Mouse (Mus musculus) erythroblast, embryonic 14.5 days (primary cell): ENCODE measurements around the gene Prpf40a. TPM values are rescaled to one million over a fixed set of nuclear protein-coding genes. Genes with fewer than 3 reads are reported as not detected.

Experiments used
- H3K27me3 ChIP-seq: 2 replicates; pipeline ENCODE4 v1.6.1; 2012; ENCODE audit warnings: inconsistent platforms; ENCODE audit not compliant: control insufficient read depth
- H3K36me3 ChIP-seq: 2 replicates; pipeline ENCODE4 v1.6.1; 2012; ENCODE audit warnings: mild to moderate bottlenecking, inconsistent platforms; ENCODE audit not compliant: control insufficient read depth
- H3K4me1 ChIP-seq: 2 replicates; pipeline ENCODE4 v1.6.1; 2012; ENCODE audit warnings: inconsistent platforms; ENCODE audit not compliant: control insufficient read depth
- H3K4me3 ChIP-seq: replicated peaks from 2 replicates; pipeline ENCODE3; 2012; ENCODE audit warnings: moderate library complexity, mild to moderate bottlenecking, inconsistent platforms
- H3K9me3 ChIP-seq: 2 replicates; pipeline ENCODE4 v1.6.1; 2012; ENCODE audit warnings: low read length, inconsistent platforms, mixed read lengths; ENCODE audit not compliant: control insufficient read depth
- GATA1 ChIP-seq: IDR thresholded peaks from 2 replicates; pipeline ENCODE4 v1.6.1; 2012; ENCODE audit warnings: low read length, inconsistent platforms, mixed read lengths
- TAL1 ChIP-seq: IDR thresholded peaks from 3 replicates; pipeline ENCODE4 v1.6.1; 2012; ENCODE audit warnings: low read length, inconsistent platforms, mixed read lengths
- polyA plus RNA-seq: library from polyadenylated mRNA; stranded (reverse); fragments of >175 nt; gene quantifications from 2 replicates; pipeline ENCODE4 v1.2.3, GENCODE M21; 2012

Prpf40a gene
- polyA plus RNA-seq, 1 experiment = 0.88 TPM

- no peaks in the 10 kb centered on the region for H3K27me3 ChIP-seq
- H3K4me3 ChIP-seq = no peak overlapping the region
- H3K36me3 ChIP-seq = no peaks in the 10 kb centered on the region
- H3K4me1 ChIP-seq = no peaks in the 10 kb centered on the region
- no peaks in the 10 kb centered on the region for H3K9me3 ChIP-seq
- TF ChIP-seq TAL1 (no peak), GATA1 (no peak)
Measured at GRCm38 (mm10) chr2:53121797-53122196, 69.3 kb downstream of the Prpf40a start.

- Histone ChIP-seq H3K9me3 (no peaks in the 10 kb centered on the region), H3K4me3 (no peak overlapping the region), H3K36me3 (no peaks in the 10 kb centered on the region), H3K4me1 (no peaks in the 10 kb centered on the region), H3K27me3 (no peaks in the 10 kb centered on the region)
- TF ChIP-seq GATA1 (no peak), TAL1 (no peak)
Measured at GRCm38 (mm10) chr2:53108547-53108946, 82.5 kb downstream of the Prpf40a start.

GRCm38 (mm10) chr2:53106472-53106871 lies 84.6 kb downstream of the Prpf40a start:
- H3K4me1 ChIP-seq = no peaks in the 10 kb centered on the region
- no peak overlapping the region for H3K4me3 ChIP-seq
- TF ChIP-seq GATA1 (no peak), TAL1 (no peak)
- H3K36me3 ChIP-seq = no peaks in the 10 kb centered on the region
- H3K9me3 ChIP-seq = no peaks in the 10 kb centered on the region
- no peaks in the 10 kb centered on the region for H3K27me3 ChIP-seq

GRCm38 (mm10) chr2:53106056-53106455 lies 85.0 kb downstream of the Prpf40a start:
- H3K9me3 ChIP-seq = no peaks in the 10 kb centered on the region
- H3K4me1 ChIP-seq = no peaks in the 10 kb centered on the region
- TF ChIP-seq TAL1 (no peak), GATA1 (no peak)
- no peak overlapping the region for H3K4me3 ChIP-seq
- no peaks in the 10 kb centered on the region for H3K27me3 ChIP-seq
- H3K36me3 ChIP-seq = no peaks in the 10 kb centered on the region

- Histone ChIP-seq H3K36me3 (no peaks in the 10 kb centered on the region), H3K27me3 (no peaks in the 10 kb centered on the region), H3K9me3 (no peaks in the 10 kb centered on the region), H3K4me3 (no peak overlapping the region), H3K4me1 (no peaks in the 10 kb centered on the region)
- TF ChIP-seq TAL1 (no peak), GATA1 (no peak)
Measured at GRCm38 (mm10) chr2:53105408-53105807, 85.7 kb downstream of the Prpf40a start.

- H3K9me3 ChIP-seq = no peaks in the 10 kb centered on the region
- H3K36me3 ChIP-seq = no peaks in the 10 kb centered on the region
- no peaks in the 10 kb centered on the region for H3K27me3 ChIP-seq
- no peak overlapping the region for H3K4me3 ChIP-seq
- no peaks in the 10 kb centered on the region for H3K4me1 ChIP-seq
- TF ChIP-seq GATA1 (no peak), TAL1 (no peak)
Measured at GRCm38 (mm10) chr2:53102901-53103300, 88.2 kb downstream of the Prpf40a start.

GRCm38 (mm10) chr2:53101885-53102740 lies 89.0 kb downstream of the Prpf40a start:
- no peak for TF ChIP-seq GATA1
- TF ChIP-seq TAL1 = no peak
- H3K4me3 ChIP-seq = no peak overlapping the region
- H3K36me3 ChIP-seq = no peaks in the 10 kb centered on the region
- H3K27me3 ChIP-seq = no peaks in the 10 kb centered on the region
- H3K4me1 ChIP-seq = no peaks in the 10 kb centered on the region
- H3K9me3 ChIP-seq = no peaks in the 10 kb centered on the region

GRCm38 (mm10) chr2:53100093-53100492 lies 91.0 kb downstream of the Prpf40a start:
- no peaks in the 10 kb centered on the region for H3K36me3 ChIP-seq
- no peak overlapping the region for H3K4me3 ChIP-seq
- TF ChIP-seq GATA1 = no peak
- TF ChIP-seq TAL1 = no peak
- no peaks in the 10 kb centered on the region for H3K27me3 ChIP-seq
- H3K4me1 ChIP-seq = no peaks in the 10 kb centered on the region
- no peaks in the 10 kb centered on the region for H3K9me3 ChIP-seq

- no peaks in the 10 kb centered on the region for H3K27me3 ChIP-seq
- no peaks in the 10 kb centered on the region for H3K4me1 ChIP-seq
- no peak overlapping the region for H3K4me3 ChIP-seq
- TF ChIP-seq GATA1 (no peak), TAL1 (no peak)
- H3K36me3 ChIP-seq = no peaks in the 10 kb centered on the region
- no peaks in the 10 kb centered on the region for H3K9me3 ChIP-seq
Measured at GRCm38 (mm10) chr2:53095489-53095888, 95.6 kb downstream of the Prpf40a start.
